Mouse (Mus musculus) retina, adult 2 months (tissue): ENCODE data around the gene Speer4a.
"Not testable (repeated sequence)": the region's sequence is repeated elsewhere in the genome, so short reads cannot be mapped to it uniquely, and the experiment has no call there.

ENCODE experiments used
- DNase-seq: peaks from one replicate; pipeline ENCODE4 v3.0.0-alpha.2; 2012; ENCODE audit warnings: low read depth, low spot score

The Speer4a gene

DNA sequence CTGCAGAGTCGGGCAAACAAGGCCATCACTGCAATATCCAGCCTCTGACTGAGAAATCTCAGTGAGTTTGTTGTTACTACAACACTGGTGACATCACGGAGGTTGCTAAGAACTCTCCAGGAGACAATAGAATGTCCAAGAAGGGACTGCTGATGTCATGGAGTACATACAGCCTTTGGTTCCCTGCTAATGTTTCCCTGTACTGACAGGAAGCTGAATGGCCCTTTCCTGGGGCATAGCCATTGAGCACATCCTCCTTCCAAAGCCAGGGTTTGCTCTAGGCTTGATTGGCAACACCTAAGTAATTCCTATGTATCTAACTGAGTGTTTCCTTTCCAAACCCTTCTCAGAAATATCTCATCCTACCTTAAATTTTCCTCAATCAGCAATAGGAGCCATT lies at the start of gene Speer4a:
Speer4a (minus strand) TSS at position 101 of the 400 bp plus-strand sequence.
- not testable (repeated sequence) for DNase-seq

DNA sequence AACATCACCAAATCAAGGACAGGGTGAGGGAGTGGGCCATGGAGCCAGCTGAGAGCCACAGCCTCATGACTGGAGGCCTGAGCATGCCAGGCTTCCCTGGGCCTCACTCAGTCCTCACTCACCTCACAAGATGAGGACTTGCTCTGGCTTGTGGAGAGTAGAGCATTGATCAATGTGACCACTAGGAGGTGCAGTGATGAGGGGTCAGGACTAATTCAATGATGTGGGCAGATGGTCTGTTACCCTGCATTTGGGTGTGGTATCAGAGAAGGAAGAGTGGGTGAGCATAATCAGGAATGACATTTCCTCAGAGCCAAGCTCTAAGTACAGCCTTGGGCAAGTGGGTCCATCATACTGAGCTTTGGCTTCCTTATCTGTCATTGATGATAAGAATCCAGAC lies 39.7 kb upstream of the Speer4a start:
- not testable (repeated sequence) for DNase-seq

- no peak for DNase-seq
Measured at GRCm38 (mm10) chr5:26070716-26071115, 31.4 kb upstream of the Speer4a start.

- not testable (repeated sequence) for DNase-seq
Measured at GRCm38 (mm10) chr5:26058481-26058880, 19.1 kb upstream of the Speer4a start, which contains the start of gene Gm7347. Gene Gm7347, minus strand, starts transcription at chr5:26058581.

DNA sequence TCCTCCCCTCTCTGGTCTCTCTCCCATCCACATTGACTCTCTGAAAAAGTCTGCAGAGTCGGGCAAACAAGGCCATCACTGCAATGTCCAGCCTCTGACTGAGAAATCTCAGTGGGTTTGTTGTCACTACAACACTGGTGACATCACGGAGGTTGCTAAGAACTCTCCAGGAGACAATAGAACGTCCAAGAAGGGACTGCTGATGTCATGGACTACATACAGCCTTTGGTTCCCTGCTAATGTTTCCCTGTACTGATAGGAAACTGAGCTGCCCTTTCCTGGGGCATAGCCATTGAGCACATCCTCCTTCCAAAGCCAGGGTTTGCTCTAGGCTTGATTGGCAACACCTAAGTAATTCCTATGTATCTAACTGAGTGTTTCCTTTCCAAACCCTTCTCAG lies 16.5 kb downstream of the Speer4a start, which contains the start of gene Gm5862:
Gm5862 (minus strand) TSS at position 101 of the 400 bp plus-strand sequence.
- not testable (repeated sequence) for DNase-seq

- not testable (repeated sequence) for DNase-seq
Measured at GRCm38 (mm10) chr5:26007697-26008096, 31.7 kb downstream of the Speer4a start.

DNA sequence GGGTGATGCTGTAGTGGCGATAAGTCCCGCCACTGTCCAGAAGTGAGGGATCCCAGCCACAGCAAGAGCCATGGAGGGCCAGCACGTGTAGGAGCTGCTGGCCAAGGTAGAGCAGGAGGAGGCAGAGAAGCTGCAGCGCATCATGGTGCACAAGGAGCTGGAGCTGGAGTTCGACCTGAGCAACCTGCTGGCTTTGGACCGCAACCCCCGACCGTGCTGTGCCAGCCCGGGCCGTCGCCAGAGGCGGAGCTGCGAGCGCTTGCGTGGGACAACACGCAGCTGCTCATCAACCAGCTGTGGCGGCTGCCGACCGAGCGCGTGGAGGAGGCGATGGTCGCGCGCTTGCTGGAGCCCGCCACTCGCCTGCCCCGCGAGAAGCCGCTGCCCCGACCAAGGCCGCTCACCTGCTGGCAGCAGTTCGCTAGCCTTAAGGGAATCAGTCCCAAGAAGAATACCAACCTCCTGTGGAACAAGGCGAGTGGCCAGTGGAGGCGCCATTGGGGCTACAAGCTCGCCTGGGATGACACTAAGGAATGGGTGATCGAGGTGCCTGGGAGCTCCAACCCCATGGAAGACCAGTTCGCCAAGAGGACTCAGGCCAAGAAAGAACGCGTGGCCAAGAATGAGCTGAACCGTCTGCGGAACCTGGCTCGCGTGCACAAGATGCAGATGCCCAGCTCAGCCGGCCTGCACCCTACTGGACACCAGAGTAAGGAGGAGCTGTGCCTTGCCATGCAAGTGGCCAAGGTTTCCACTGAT lies 32.2 kb downstream of the Speer4a start:
- DNase-seq = not testable (repeated sequence)

GRCm38 (mm10) chr5:26004698-26005097 lies 34.7 kb downstream of the Speer4a start, which contains the start of gene Gm1979:
Gene Gm1979, minus strand, starts transcription at chr5:26004798.
- DNase-seq = not testable (repeated sequence)

GRCm38 (mm10) chr5:25988550-25988949 lies 50.8 kb downstream of the Speer4a start, which contains the start of gene Gm21698:
Gene Gm21698, minus strand, starts transcription at chr5:25988650.
- DNase-seq = not testable (repeated sequence)
